Comparison of ENCODE assay signal across 8 mouse cellular contexts in genomic region chr15:13172365-13173070, GRCm38 (mm10). TPM values are rescaled to one million over a fixed set of nuclear protein-coding genes. Genes with fewer than 3 reads are reported as not detected.
DNase-seq lines count a peak whose midpoint lies in the region; ATAC-seq and TF ChIP-seq lines count a peak whose summit lies in the region.

No protein-coding gene starts in this region.

- peaks cover 12% of the 10 kb centered on the region for H3K27me3 ChIP-seq in liver, adult 2 months (ENCODE audit: control insufficient read depth, insufficient read depth, low read length)
- no peaks in the 10 kb centered on the region; the same call in 1 of the 2 replicates for H3K27me3 ChIP-seq in hindbrain, embryonic 11.5 days (ENCODE audit: control insufficient read depth, insufficient read depth, low read length)
- peaks cover 60% of the 10 kb centered on the region for H3K27me3 ChIP-seq in liver, embryonic 12.5 days (replicated peaks)

- peak; percentile 13; the same call in 1 of the 2 replicates for ATAC-seq in hindbrain, embryonic 11.5 days (ENCODE audit: low FRiP score)
- ATAC-seq in liver, embryonic 12.5 days, result no peak

- H3K4me3 ChIP-seq in liver, adult 2 months (ENCODE audit: insufficient read depth, low read depth, low read length), result peak overlapping the region; percentile 0; the same call in 1 of the 2 replicates
- peak overlapping the region; percentile 40 for H3K4me3 ChIP-seq in hindbrain, embryonic 11.5 days (ENCODE audit: low read depth, low read length)
- H3K4me3 ChIP-seq in liver, embryonic 12.5 days, result peak overlapping the region; percentile 43

- H3K9ac ChIP-seq in liver, adult 2 months (ENCODE audit: low read depth, low read length), result no peak overlapping the region
- H3K9ac ChIP-seq in hindbrain, embryonic 11.5 days (ENCODE audit: low read depth, low read length), result peak overlapping the region; percentile 35
- H3K9ac ChIP-seq in liver, embryonic 12.5 days, result no peak overlapping the region

- H3K4me1 ChIP-seq in liver, adult 2 months (ENCODE audit: control insufficient read depth, insufficient read depth, low read length), result peaks cover 5% of the 10 kb centered on the region
- 0 out of 2 replicates have a peak, but pooled peaks cover 5% of the 10 kb centered on the region for H3K4me1 ChIP-seq in hindbrain, embryonic 11.5 days (replicated peaks; ENCODE audit: control insufficient read depth, insufficient read depth, low read length)
- no peaks in the 10 kb centered on the region for H3K4me1 ChIP-seq in liver, embryonic 12.5 days

- no peak for TF ChIP-seq CTCF in liver, adult 2 months (IDR thresholded peaks at IDR 0.05; ENCODE audit: low read depth, low read length)

- H3K79me2 ChIP-seq in liver, adult 2 months (ENCODE audit: control insufficient read depth, insufficient read depth, low read length), result no peaks in the 10 kb centered on the region

- no peak for DNase-seq in liver, adult 2 months (ENCODE audit: extremely low read depth, low read depth, low spot score)
- DNase-seq in liver, result no peak
- peak; percentile 71 for DNase-seq in embryo, embryonic 10.5 days (ENCODE audit: low spot score)
- peak; percentile 61 for DNase-seq in hindbrain, embryonic 11.5 days (ENCODE audit: low spot score)
- DNase-seq in right cerebral cortex, postnatal 36 days (ENCODE audit: low spot score in 2 of 2), result peak; percentile 4 to 14
- no peak for DNase-seq in urinary bladder, postnatal 10 days (ENCODE audit: low spot score)
- DNase-seq in urinary bladder, postnatal 4 days (ENCODE audit: low spot score in 2 of 2), result no peak

- no peak for TF ChIP-seq POLR2A in liver, adult 2 months (IDR thresholded peaks at IDR 0.05; ENCODE audit: extremely low read depth, insufficient read depth, low read length)

- no peaks in the 10 kb centered on the region for H3K9me3 ChIP-seq in hindbrain, embryonic 11.5 days (ENCODE audit: control insufficient read depth, low read length)
- no peaks in the 10 kb centered on the region for H3K9me3 ChIP-seq in liver, embryonic 12.5 days (replicated peaks)

- no peak overlapping the region for H3K27ac ChIP-seq in liver, adult 2 months (replicated peaks; ENCODE audit: insufficient read depth, low read depth, low read length)
- H3K27ac ChIP-seq in hindbrain, embryonic 11.5 days (ENCODE audit: low read depth, low read length), result peak overlapping the region; percentile 61
- no peak overlapping the region for H3K27ac ChIP-seq in liver, embryonic 12.5 days

- under 1% methylated on average over 26 of the region's 26 CpGs for WGBS in liver, adult 2 months
- WGBS in hindbrain, embryonic 11.5 days, result under 1% methylated on average over 26 of the region's 26 CpGs
- WGBS in liver, embryonic 12.5 days (ENCODE audit: insufficient replicate concordance), result 3% methylated on average over 26 of the region's 26 CpGs

- peak overlapping the region; percentile 41 for H3K4me2 ChIP-seq in hindbrain, embryonic 11.5 days (replicated peaks; ENCODE audit: low read depth, low read length)
- H3K4me2 ChIP-seq in liver, embryonic 12.5 days, result peak overlapping the region; percentile 63

- H3K36me3 ChIP-seq in liver, adult 2 months (ENCODE audit: control insufficient read depth, insufficient read depth, low read length), result no peaks in the 10 kb centered on the region
- H3K36me3 ChIP-seq in hindbrain, embryonic 11.5 days (ENCODE audit: control insufficient read depth, insufficient read depth, low read length), result no peaks in the 10 kb centered on the region
- no peaks in the 10 kb centered on the region for H3K36me3 ChIP-seq in liver, embryonic 12.5 days

RNA-seq across cellular contexts. Expression of gene Cdh6, which starts 1.0 kb away (rescaled TPM):
- 0.09 and 0.13 TPM in 2 replicates for total RNA-seq in liver, adult 2 months (2014; rRNA removed)
- 0.01 and 0.02 TPM in 2 replicates for polyA plus RNA-seq in liver, adult 2 months (2012; rRNA removed)
- 10.4 and 12.7 TPM in 2 replicates for polyA plus RNA-seq in hindbrain, embryonic 11.5 days (2014; fragmentation: Nextera tagmentation; extraction: Ambion mirVana)
- 0.24 and 0.29 TPM in 2 replicates for polyA plus RNA-seq in liver, embryonic 12.5 days (2016; fragmentation: Nextera tagmentation; extraction: Ambion mirVana)

Comparison
In these comparisons a context has a peak if more than half of its experiments do, and no peak if none do; other contexts are left out.
1. DNase-seq: peak in embryo, embryonic 10.5 days (single experiment), hindbrain, embryonic 11.5 days (single experiment) and right cerebral cortex, postnatal 36 days (2 of 2); none in liver, adult 2 months (single experiment), liver (single experiment), urinary bladder, postnatal 10 days (single experiment) and urinary bladder, postnatal 4 days (0 of 2).
2. Peak in every context shown above with its lines, with median percentiles within 50 percentile points of each other: H3K4me3 ChIP-seq.